ENCODE assay signal across 13 mouse cellular contexts in genomic region chr8:78624738-78625442, GRCm38 (mm10).
DNase-seq lines count a peak whose midpoint lies in the region; ATAC-seq and TF ChIP-seq lines count a peak whose summit lies in the region.
"Had no signal": no experiment of that assay in that cellular context is flagged by ENCODE, and none has a peak within 500 bp of the region (broad histone marks: within the 10 kb centered on the region; RNA-seq: fewer than 3 reads in every experiment).

No protein-coding gene starts in this region.

- H3K9me3 ChIP-seq in midbrain, embryonic 12.5 days = no peaks in the 10 kb centered on the region
- H3K9me3 ChIP-seq in midbrain, postnatal 0 days (ENCODE audit: low read length) = no peaks in the 10 kb centered on the region
- no peaks in the 10 kb centered on the region for H3K9me3 ChIP-seq in embryonic facial prominence, embryonic 10.5 days
- H3K9me3 ChIP-seq: limb, embryonic 15.5 days had no signal

- H3K9ac ChIP-seq in midbrain, embryonic 12.5 days (replicated peaks) = no peak overlapping the region
- no peak overlapping the region for H3K9ac ChIP-seq in midbrain, postnatal 0 days (replicated peaks; ENCODE audit: low read length, poor library complexity, severe bottlenecking)
- H3K9ac ChIP-seq: limb, embryonic 15.5 days had no signal

- peak; percentile 23; the same call in 1 of the 2 replicates for ATAC-seq in midbrain, embryonic 12.5 days (ENCODE audit: low FRiP score, low read depth)
- no peak for ATAC-seq in midbrain, postnatal 0 days (ENCODE audit: low FRiP score)

- no peak overlapping the region for H3K4me3 ChIP-seq in midbrain, embryonic 12.5 days
- H3K4me3 ChIP-seq in midbrain, postnatal 0 days (ENCODE audit: low read depth, low read length) = no peak overlapping the region
- H3K4me3 ChIP-seq in embryonic facial prominence, embryonic 10.5 days = no peak overlapping the region
- H3K4me3 ChIP-seq: erythroblast, embryonic 14.5 days; limb, embryonic 15.5 days had no signal

- peaks cover 5% of the 10 kb centered on the region for H3K4me1 ChIP-seq in midbrain, embryonic 12.5 days
- H3K4me1 ChIP-seq in midbrain, postnatal 0 days (ENCODE audit: insufficient read depth, low read length) = no peaks in the 10 kb centered on the region
- H3K4me1 ChIP-seq in embryonic facial prominence, embryonic 10.5 days = peaks cover 42% of the 10 kb centered on the region

- H3K27ac ChIP-seq in midbrain, embryonic 12.5 days (replicated peaks) = 0 out of 2 replicates have a peak overlapping the region, but pooled peaks have one; percentile 39
- H3K27ac ChIP-seq in midbrain, postnatal 0 days (ENCODE audit: low read depth, low read length) = no peak overlapping the region
- H3K27ac ChIP-seq in embryonic facial prominence, embryonic 10.5 days (replicated peaks) = no peak overlapping the region
- H3K27ac ChIP-seq: limb, embryonic 15.5 days had no signal

- H3K27me3 ChIP-seq in midbrain, embryonic 12.5 days = no peaks in the 10 kb centered on the region
- no peaks in the 10 kb centered on the region for H3K27me3 ChIP-seq in midbrain, postnatal 0 days (ENCODE audit: insufficient read depth, low read length)
- 0 out of 2 replicates have a peak, but pooled peaks cover 6% of the 10 kb centered on the region for H3K27me3 ChIP-seq in embryonic facial prominence, embryonic 10.5 days (replicated peaks; ENCODE audit: low read depth, poor library complexity, severe bottlenecking)
- H3K27me3 ChIP-seq: limb, embryonic 15.5 days had no signal

- peak; percentile 27 for DNase-seq in adrenal gland, postnatal 14 days
- DNase-seq in adrenal gland, postnatal 10 days = no peak
- DNase-seq in midbrain, postnatal 0 days (ENCODE audit: low spot score) = no peak
- DNase-seq in embryonic facial prominence, embryonic 10.5 days (ENCODE audit: low spot score) = peak; percentile 45
- peak; percentile 29 for DNase-seq in retina, embryonic 14.5 days (ENCODE audit: low spot score)
- no peak for DNase-seq in ovary, postnatal 14 days (ENCODE audit: low spot score)
- DNase-seq in testis, postnatal 14 days (ENCODE audit: low spot score) = no peak
- DNase-seq: cerebellum, adult 11 months; gastrocnemius, postnatal 25 days; heart, postnatal 4 days had no signal

- WGBS in midbrain, embryonic 12.5 days = 49% methylated on average over 12 of the region's 12 CpGs
- WGBS in midbrain, postnatal 0 days = 48% methylated on average over 12 of the region's 12 CpGs
- WGBS in embryonic facial prominence, embryonic 10.5 days = 24% methylated on average over 12 of the region's 12 CpGs

- H3K36me3 ChIP-seq in midbrain, embryonic 12.5 days = no peaks in the 10 kb centered on the region
- no peaks in the 10 kb centered on the region for H3K36me3 ChIP-seq in midbrain, postnatal 0 days (ENCODE audit: insufficient read depth, low read length)
- no peaks in the 10 kb centered on the region for H3K36me3 ChIP-seq in embryonic facial prominence, embryonic 10.5 days (replicated peaks)
- H3K36me3 ChIP-seq: limb, embryonic 15.5 days had no signal

- H3K4me2 ChIP-seq in midbrain, embryonic 12.5 days (replicated peaks) = no peak overlapping the region
- no peak overlapping the region for H3K4me2 ChIP-seq in midbrain, postnatal 0 days (ENCODE audit: low read depth, low read length, poor library complexity, severe bottlenecking)
- H3K4me2 ChIP-seq: limb, embryonic 15.5 days had no signal

- TF ChIP-seq CTCF in midbrain, postnatal 0 days (IDR thresholded peaks at IDR 0.05) = no peak

Comparison
In these comparisons a context has a peak if more than half of its experiments do, and no peak if none do; other contexts are left out.
1. DNase-seq: peak in adrenal gland, postnatal 14 days (single experiment), embryonic facial prominence, embryonic 10.5 days (single experiment) and retina, embryonic 14.5 days (single experiment); none in adrenal gland, postnatal 10 days (single experiment), midbrain, postnatal 0 days (single experiment), ovary, postnatal 14 days (single experiment) and testis, postnatal 14 days (single experiment).